In genomic region chr1:165833910-165834632, GRCm38 (mm10) we compare ENCODE assay signal across 9 mouse cellular contexts. TPM values are rescaled to one million over a fixed set of nuclear protein-coding genes. Genes with fewer than 3 reads are reported as not detected.
A peak's percentile ranks its signal among the peaks of the same experiment; 100 is the strongest.
DNase-seq lines count a peak whose midpoint lies in the region; ATAC-seq and TF ChIP-seq lines count a peak whose summit lies in the region.
"Had no signal": no experiment of that assay in that cellular context is flagged by ENCODE, and none has a peak within 500 bp of the region (broad histone marks: within the 10 kb centered on the region; RNA-seq: fewer than 3 reads in every experiment).

No protein-coding gene starts in this region.

- no peak overlapping the region for H3K27ac ChIP-seq in kidney, postnatal 0 days
- H3K27ac ChIP-seq in forebrain, embryonic 14.5 days (ENCODE audit: low read depth, low read length) = no peak overlapping the region
- H3K27ac ChIP-seq in limb, embryonic 15.5 days = no peak overlapping the region
- no peak overlapping the region for H3K27ac ChIP-seq in stomach, embryonic 14.5 days (ENCODE audit: low read length)
- H3K27ac ChIP-seq: macrophage had no signal

- peaks cover 13% of the 10 kb centered on the region; the same call in 1 of the 2 replicates for H3K4me1 ChIP-seq in kidney, postnatal 0 days (replicated peaks; ENCODE audit: insufficient read depth, low read length)
- peaks cover 15% of the 10 kb centered on the region for H3K4me1 ChIP-seq in forebrain, embryonic 14.5 days (ENCODE audit: control insufficient read depth, insufficient read depth, low read length)
- H3K4me1 ChIP-seq in limb, embryonic 15.5 days = peaks cover 27% of the 10 kb centered on the region
- H3K4me1 ChIP-seq in stomach, embryonic 14.5 days (ENCODE audit: control insufficient read depth, insufficient read depth, low read length) = peaks cover 14% of the 10 kb centered on the region

- H3K4me2 ChIP-seq in kidney, postnatal 0 days (ENCODE audit: low read length) = peak overlapping the region; percentile 38
- peak overlapping the region; percentile 46 for H3K4me2 ChIP-seq in forebrain, embryonic 14.5 days (ENCODE audit: low read length)
- peak overlapping the region; percentile 40 for H3K4me2 ChIP-seq in limb, embryonic 15.5 days
- peak overlapping the region; percentile 19 for H3K4me2 ChIP-seq in stomach, embryonic 14.5 days (replicated peaks; ENCODE audit: low read depth, low read length)

- no peaks in the 10 kb centered on the region for H3K36me3 ChIP-seq in kidney, postnatal 0 days (ENCODE audit: insufficient read depth, low read length)
- no peaks in the 10 kb centered on the region for H3K36me3 ChIP-seq in forebrain, embryonic 14.5 days (ENCODE audit: control insufficient read depth, insufficient read depth, low read length)
- H3K36me3 ChIP-seq in limb, embryonic 15.5 days = no peaks in the 10 kb centered on the region
- no peaks in the 10 kb centered on the region for H3K36me3 ChIP-seq in stomach, embryonic 14.5 days (ENCODE audit: control insufficient read depth, insufficient read depth, low read length)

- H3K9ac ChIP-seq in kidney, postnatal 0 days (ENCODE audit: low read depth, low read length) = no peak overlapping the region
- peak overlapping the region; percentile 35; the same call in 1 of the 2 replicates for H3K9ac ChIP-seq in forebrain, embryonic 14.5 days (ENCODE audit: low read length)
- no peak overlapping the region for H3K9ac ChIP-seq in limb, embryonic 15.5 days
- H3K9ac ChIP-seq in stomach, embryonic 14.5 days (replicated peaks; ENCODE audit: low read depth, low read length) = no peak overlapping the region

- no peaks in the 10 kb centered on the region for H3K9me3 ChIP-seq in kidney, postnatal 0 days (replicated peaks; ENCODE audit: low read length)
- H3K9me3 ChIP-seq in forebrain, embryonic 14.5 days (replicated peaks; ENCODE audit: control insufficient read depth, low read length) = no peaks in the 10 kb centered on the region
- H3K9me3 ChIP-seq in limb, embryonic 15.5 days = no peaks in the 10 kb centered on the region
- no peaks in the 10 kb centered on the region for H3K9me3 ChIP-seq in stomach, embryonic 14.5 days (ENCODE audit: control insufficient read depth, low read depth, low read length)

- no peak for ATAC-seq in kidney, postnatal 0 days (replicated peaks; ENCODE audit: low FRiP score, low read depth)
- ATAC-seq in forebrain, embryonic 14.5 days = peak; percentile 35; the same call in 1 of the 2 replicates
- no peak for ATAC-seq in limb, embryonic 15.5 days (ENCODE audit: insufficient number of reproducible peaks, low FRiP score, low TSS enrichment, low read depth)
- no peak for ATAC-seq in stomach, embryonic 14.5 days (ENCODE audit: insufficient number of reproducible peaks, insufficient read depth, low FRiP score, low read depth)

- TF ChIP-seq CTCF in kidney, postnatal 0 days (IDR thresholded peaks at IDR 0.05; ENCODE audit: low read depth) = no peak

- H3K27me3 ChIP-seq in kidney, postnatal 0 days (ENCODE audit: insufficient read depth, low read length) = no peaks in the 10 kb centered on the region
- H3K27me3 ChIP-seq in forebrain, embryonic 14.5 days (replicated peaks; ENCODE audit: control insufficient read depth, insufficient read depth, low read length) = peaks cover 12% of the 10 kb centered on the region; the same call in 1 of the 2 replicates
- H3K27me3 ChIP-seq in limb, embryonic 15.5 days = no peaks in the 10 kb centered on the region; the same call in 1 of the 2 replicates
- no peaks in the 10 kb centered on the region for H3K27me3 ChIP-seq in stomach, embryonic 14.5 days (ENCODE audit: control insufficient read depth, insufficient read depth, low read length)

- peak overlapping the region; percentile 3; the same call in 1 of the 2 replicates for H3K4me3 ChIP-seq in kidney, postnatal 0 days (replicated peaks; ENCODE audit: low read depth, low read length)
- H3K4me3 ChIP-seq in forebrain, embryonic 14.5 days (ENCODE audit: low read depth, low read length) = 0 out of 2 replicates have a peak overlapping the region, but pooled peaks have one; percentile 9
- peak overlapping the region; percentile 3; the same call in 1 of the 2 replicates for H3K4me3 ChIP-seq in limb, embryonic 15.5 days
- H3K4me3 ChIP-seq in stomach, embryonic 14.5 days (ENCODE audit: low read depth, low read length) = no peak overlapping the region

- DNase-seq in kidney, postnatal 0 days (ENCODE audit: low spot score) = no peak
- DNase-seq in kidney, postnatal 36 days = no peak
- no peak for DNase-seq in forebrain, embryonic 14.5 days (ENCODE audit: low spot score)
- DNase-seq in layer of hippocampus, adult 18-20 months (ENCODE audit: low spot score in 2 of 2) = no peak
- no peak for DNase-seq in gastrocnemius, adult 8-10 months (ENCODE audit: low spot score in 2 of 2)
- DNase-seq in adrenal gland, postnatal 4 days (ENCODE audit: low spot score in 2 of 2) = no peak

- 13% methylated on average over 17 of the region's 17 CpGs for WGBS in kidney, postnatal 0 days
- 24% methylated on average over 17 of the region's 17 CpGs for WGBS in forebrain, embryonic 14.5 days
- 15% methylated on average over 17 of the region's 17 CpGs for WGBS in limb, embryonic 15.5 days
- 17% methylated on average over 17 of the region's 17 CpGs for WGBS in stomach, embryonic 14.5 days

RNA-seq across cellular contexts. Expression of gene Cd247, which starts 45.6 kb away (rescaled TPM):
- polyA plus RNA-seq in kidney, postnatal 0 days (2015; fragmentation: Nextera tagmentation; extraction: Ambion mirVana) = 0.47 and 0.67 TPM in 2 replicates
- polyA plus RNA-seq in forebrain, embryonic 14.5 days (2014; fragmentation: Nextera tagmentation; extraction: Ambion mirVana) = 0.97 and 1.6 TPM in 2 replicates
- 0.61 and 0.96 TPM in 2 replicates for polyA plus RNA-seq in limb, embryonic 15.5 days (2015; fragmentation: Nextera tagmentation; extraction: Ambion mirVana)
- 0.80 and 1.5 TPM in 2 replicates for polyA plus RNA-seq in stomach, embryonic 14.5 days (2014; fragmentation: Nextera tagmentation; extraction: Ambion mirVana)
- total RNA-seq in layer of hippocampus, adult 18-20 months (2021) = not detected
- total RNA-seq in gastrocnemius, adult 8-10 months (2022) = 1 to 10 TPM in 1 of 4 experiments, under 1 TPM in 3; 0.24 to 1.0 (median 0.68) TPM
- total RNA-seq in adrenal gland, postnatal 4 days (2021) = under 1 TPM; 0.45 to 0.48 TPM
